Mouse (Mus musculus) liver, embryonic 14 days (tissue): ENCODE data around the gene Tspan2. TPM values are rescaled to one million over a fixed set of nuclear protein-coding genes. Genes with fewer than 3 reads are reported as not detected.

Experiments
- polyA plus RNA-seq: library from polyadenylated mRNA; depleted of rRNA; stranded (reverse); fragments of >200 nt; gene quantifications from 2 replicates; pipeline ENCODE4 v1.2.3, GENCODE M21; 2012; rRNA removed

The Tspan2 gene
- polyA plus RNA-seq, result 0.81 and 1.2 TPM in 2 replicates

DNA sequence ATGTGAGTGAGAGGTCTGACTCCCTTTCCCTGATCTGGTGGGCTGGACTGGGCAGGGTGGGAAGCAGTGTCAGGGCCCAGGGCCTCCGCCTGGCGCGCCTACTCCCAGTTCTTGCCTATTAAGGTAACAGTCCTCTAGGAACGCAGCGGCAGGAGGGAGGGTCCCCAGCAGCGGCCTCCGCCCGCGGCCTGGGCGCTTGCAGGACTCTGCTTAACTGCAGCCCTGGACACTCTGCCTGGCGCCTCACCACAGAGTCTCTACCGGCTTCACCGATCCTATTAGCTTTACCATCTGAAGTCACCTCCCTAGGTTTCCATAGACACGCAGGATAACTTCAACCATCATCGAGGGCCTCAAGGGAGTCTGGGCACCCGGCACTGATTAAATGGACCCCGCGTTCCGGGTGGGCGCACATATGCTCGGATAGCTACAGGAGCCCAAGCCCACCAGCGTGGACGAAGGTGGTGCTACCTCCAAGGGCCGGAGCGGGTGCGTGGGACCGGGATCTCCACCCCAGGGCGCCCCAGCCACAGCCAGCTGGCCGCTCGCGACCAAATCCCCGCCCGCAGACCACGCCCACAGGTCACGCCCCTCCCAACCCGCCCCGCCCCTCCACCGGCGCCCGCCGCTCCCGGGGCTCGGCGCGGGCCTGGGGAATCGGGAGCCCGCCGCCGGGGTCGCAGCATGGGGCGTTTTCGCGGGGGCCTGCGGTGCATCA lies at the start of gene Tspan2:
Gene Tspan2 (plus strand): TSS at position 217 of the 718 bp plus-strand sequence.

DNA sequence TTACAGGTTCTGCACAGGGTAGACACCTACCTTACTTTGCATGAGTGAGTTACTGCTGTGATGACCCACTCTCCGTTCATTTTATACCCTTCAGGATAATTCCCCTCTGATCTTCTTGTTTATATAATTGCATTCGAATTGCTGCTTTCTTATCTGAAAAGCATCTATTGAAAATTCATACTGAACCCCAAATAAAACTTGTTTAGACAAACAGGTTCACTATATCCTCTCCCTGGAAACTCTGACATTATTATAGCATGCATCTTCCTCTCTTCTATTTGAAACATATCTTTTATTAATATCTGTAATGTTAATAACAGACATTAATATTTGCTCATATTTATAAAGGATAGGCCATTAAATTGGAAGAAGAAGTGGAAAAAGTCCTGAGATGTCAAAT lies 48.3 kb downstream of the Tspan2 start, which contains the start of gene Tshb:
Gene Tshb (minus strand): TSS at position 101 of the 400 bp plus-strand sequence.

Other genes with a start within 250 kb of the Tspan2 start
- not detected in 2 replicates for gene Tshb, start 48.2 kb downstream of the Tspan2 start, polyA plus RNA-seq
- gene Sycp1, start 201.6 kb downstream of the Tspan2 start, polyA plus RNA-seq, result 0.03 TPM in 2 replicates
- 4.5 and 6.0 TPM in 2 replicates for gene Nr1h5, start 229.6 kb downstream of the Tspan2 start, polyA plus RNA-seq